Mouse (Mus musculus): ENCODE data around the gene Rbbp8nl. TPM values are rescaled to one million over a fixed set of nuclear protein-coding genes. Genes with fewer than 3 reads are reported as not detected.

Gene Rbbp8nl
- polyA plus RNA-seq, 1 experiment from 2014 or later, result not detected

DNA sequence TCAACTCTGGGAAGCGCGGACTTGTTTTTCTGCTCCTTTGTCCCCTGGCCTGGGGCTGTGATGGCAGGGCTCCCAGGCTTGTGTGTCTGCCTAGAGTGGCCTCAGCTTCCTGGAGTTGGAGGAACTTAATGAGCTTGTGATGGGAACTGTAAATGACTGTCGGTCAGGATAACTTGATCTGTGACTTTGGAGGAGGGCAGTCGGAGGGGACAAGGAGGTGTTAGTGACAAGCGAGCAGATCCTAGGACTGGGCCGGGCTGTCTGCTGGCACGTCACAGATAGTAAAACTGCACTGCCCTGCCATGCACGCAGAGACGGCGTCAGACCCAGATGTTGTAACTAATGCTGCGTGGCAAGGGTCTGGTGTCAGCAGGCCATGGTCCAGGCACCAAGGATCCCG is 13.8 kb upstream of the Rbbp8nl start:
- no peak overlapping the region for H3K27ac ChIP-seq
- no peaks in the 10 kb centered on the region for H3K36me3 ChIP-seq (ENCODE audit: inconsistent target)
- WGBS (ENCODE audit: missing documents), result 92% methylated on average over 12 of the region's 12 CpGs
- no peak overlapping the region for H3K4me3 ChIP-seq (ENCODE audit: inconsistent target)
- no peaks in the 10 kb centered on the region for H3K79me2 ChIP-seq (ENCODE audit: inconsistent target)

DNA sequence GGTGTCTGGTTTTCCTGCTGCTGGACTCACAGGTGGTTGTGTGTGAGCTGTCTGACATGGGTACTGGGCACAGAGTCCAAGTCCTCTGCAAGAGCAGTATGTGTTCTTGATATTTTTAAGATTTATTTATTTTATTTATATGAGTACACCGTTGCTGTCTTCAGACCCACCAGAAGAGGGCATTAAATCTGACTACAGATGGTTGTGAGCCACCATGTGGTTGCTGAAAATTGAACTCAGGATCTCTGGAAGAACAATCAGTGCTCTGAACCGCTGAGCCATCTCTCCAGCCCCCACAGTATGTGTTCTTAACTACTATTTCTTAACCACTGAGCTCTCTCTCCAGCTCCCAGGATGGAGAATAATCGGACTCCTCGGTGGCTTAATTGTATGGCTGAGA is 12.5 kb upstream of the Rbbp8nl start:
- Histone ChIP-seq H3K36me3 (ENCODE audit: inconsistent target) (no peaks in the 10 kb centered on the region), H3K27ac (no peak overlapping the region), H3K79me2 (ENCODE audit: inconsistent target) (no peaks in the 10 kb centered on the region), H3K4me3 (ENCODE audit: inconsistent target) (no peak overlapping the region)
- 89% methylated on average over 4 of the region's 4 CpGs for WGBS (ENCODE audit: missing documents)

DNA sequence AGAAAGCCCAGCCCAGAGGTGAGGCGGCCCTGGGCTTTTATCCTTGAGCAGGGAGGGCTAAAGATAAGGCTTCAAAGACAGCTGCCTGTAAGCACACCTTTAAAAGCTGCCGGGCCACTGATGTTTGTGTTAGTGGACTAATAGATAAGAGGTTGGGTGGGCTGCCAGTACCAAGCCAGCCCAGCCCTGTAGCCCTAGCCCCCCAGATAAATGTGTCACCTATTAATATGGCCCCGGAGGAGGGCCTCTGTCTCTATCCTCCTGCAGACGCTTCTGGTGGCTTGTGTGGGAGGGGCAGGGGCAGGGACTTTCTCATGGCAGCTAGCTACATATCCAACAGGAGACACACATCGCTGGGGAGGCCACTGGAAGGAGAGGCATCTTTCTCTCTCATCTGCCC is 11.1 kb upstream of the Rbbp8nl start:
- Histone ChIP-seq H3K4me3 (ENCODE audit: inconsistent target) (no peak overlapping the region), H3K79me2 (ENCODE audit: inconsistent target) (no peaks in the 10 kb centered on the region), H3K36me3 (ENCODE audit: inconsistent target) (no peaks in the 10 kb centered on the region), H3K27ac (no peak overlapping the region)
- WGBS (ENCODE audit: missing documents), result 81% methylated on average over 5 of the region's 5 CpGs

DNA sequence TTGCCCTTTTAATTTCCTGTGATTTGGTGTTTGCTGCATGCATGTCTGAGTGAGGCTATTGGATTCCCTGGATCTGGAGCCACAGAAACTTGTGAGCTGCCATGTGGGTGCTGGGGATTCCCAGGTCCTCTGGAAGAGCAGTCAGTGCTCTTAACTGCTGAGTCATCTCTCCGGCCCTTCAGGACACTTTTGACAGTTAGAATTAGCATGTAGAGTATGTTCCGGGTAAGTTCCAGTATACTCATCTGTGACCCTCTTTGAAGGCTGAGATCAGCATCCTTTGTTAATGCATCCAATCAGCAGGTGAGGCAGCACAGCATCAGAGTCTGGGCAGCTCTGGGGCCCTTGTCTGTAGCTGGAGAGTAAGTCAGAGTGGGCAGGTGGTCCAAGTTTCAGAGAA is 10.6 kb upstream of the Rbbp8nl start:
- H3K36me3 ChIP-seq (ENCODE audit: inconsistent target), result no peaks in the 10 kb centered on the region

DNA sequence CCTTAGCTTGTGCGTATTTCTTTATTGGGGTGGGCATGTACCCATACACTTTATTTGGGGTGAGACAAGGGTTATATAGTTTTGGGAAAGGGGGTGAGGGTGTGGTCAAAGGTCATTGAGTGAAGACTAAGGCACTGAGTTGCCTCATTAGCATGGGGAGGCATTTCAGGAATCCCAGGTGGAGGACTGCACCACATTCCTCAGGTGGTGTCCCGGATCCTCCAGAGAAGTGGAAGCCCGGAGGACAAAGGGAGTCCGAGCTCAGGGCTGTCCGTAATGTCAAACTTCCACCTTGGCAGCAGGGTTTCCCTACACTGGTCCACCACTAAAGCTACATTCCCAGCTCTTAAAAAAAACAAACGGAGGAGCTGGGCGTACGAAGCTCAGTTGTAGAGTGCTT is 3.2 kb upstream of the Rbbp8nl start:
- H3K36me3 ChIP-seq (ENCODE audit: inconsistent target), result no peaks in the 10 kb centered on the region
- no peak overlapping the region for H3K4me3 ChIP-seq (ENCODE audit: inconsistent target)
- WGBS (ENCODE audit: missing documents), result 94% methylated on average over 8 of the region's 8 CpGs
- no peak overlapping the region for H3K27ac ChIP-seq
- H3K79me2 ChIP-seq (ENCODE audit: inconsistent target), result no peaks in the 10 kb centered on the region

More for the DNA sequence above, 10.6 kb upstream of the Rbbp8nl start:
- Histone ChIP-seq H3K27ac (no peak overlapping the region), H3K79me2 (ENCODE audit: inconsistent target) (no peaks in the 10 kb centered on the region), H3K4me3 (ENCODE audit: inconsistent target) (no peak overlapping the region)
- 15% methylated on average over 2 of the region's 2 CpGs for WGBS (ENCODE audit: missing documents)

DNA sequence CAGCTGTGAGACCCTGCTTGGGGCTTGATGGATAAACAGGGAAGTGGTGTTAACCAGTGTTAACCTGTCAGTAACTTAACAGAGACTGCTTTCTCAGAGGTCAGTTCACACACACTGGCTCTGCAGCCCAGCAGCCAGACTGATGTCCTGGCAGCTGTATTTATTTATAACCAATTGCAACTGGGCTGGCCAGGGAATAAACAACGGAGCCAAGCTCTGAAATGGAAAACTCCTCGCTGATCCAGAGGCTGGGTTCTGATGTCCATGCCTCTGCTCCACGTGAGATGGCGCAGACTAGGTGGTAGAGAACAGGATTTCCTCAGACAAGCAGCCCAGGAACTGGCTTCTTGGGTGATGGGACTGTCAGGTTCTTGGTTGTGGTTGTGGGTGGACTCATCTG is 2.3 kb upstream of the Rbbp8nl start:
- H3K79me2 ChIP-seq (ENCODE audit: inconsistent target), result no peaks in the 10 kb centered on the region
- no peaks in the 10 kb centered on the region for H3K36me3 ChIP-seq (ENCODE audit: inconsistent target)
- 71% methylated on average over 4 of the region's 4 CpGs for WGBS (ENCODE audit: missing documents)
- H3K27ac ChIP-seq, result no peak overlapping the region
- H3K4me3 ChIP-seq (ENCODE audit: inconsistent target), result no peak overlapping the region

DNA sequence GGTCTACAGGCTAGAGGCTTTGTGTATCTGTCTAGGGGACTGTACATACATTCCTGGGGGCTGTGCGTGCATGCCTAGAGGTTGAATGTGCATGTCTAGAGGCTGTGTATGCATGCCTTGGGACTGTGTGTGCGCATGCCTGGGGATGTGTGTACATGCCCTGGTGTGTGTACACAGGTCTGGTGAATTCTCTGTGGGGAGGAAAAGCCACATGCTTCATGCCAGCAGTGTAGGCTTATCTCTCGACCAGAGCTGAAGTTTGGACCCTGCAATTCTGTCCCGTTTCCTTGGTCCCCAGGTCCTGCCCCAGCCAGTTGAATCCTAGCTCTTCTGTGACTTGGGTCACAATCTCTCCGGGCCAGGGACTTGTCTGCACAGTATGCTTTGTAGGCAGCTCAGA is 1.9 kb upstream of the Rbbp8nl start:
- Histone ChIP-seq H3K27ac (no peak overlapping the region), H3K36me3 (ENCODE audit: inconsistent target) (no peaks in the 10 kb centered on the region), H3K79me2 (ENCODE audit: inconsistent target) (no peaks in the 10 kb centered on the region), H3K4me3 (ENCODE audit: inconsistent target) (no peak overlapping the region)
- WGBS (ENCODE audit: missing documents), result 82% methylated on average over 5 of the region's 5 CpGs

DNA sequence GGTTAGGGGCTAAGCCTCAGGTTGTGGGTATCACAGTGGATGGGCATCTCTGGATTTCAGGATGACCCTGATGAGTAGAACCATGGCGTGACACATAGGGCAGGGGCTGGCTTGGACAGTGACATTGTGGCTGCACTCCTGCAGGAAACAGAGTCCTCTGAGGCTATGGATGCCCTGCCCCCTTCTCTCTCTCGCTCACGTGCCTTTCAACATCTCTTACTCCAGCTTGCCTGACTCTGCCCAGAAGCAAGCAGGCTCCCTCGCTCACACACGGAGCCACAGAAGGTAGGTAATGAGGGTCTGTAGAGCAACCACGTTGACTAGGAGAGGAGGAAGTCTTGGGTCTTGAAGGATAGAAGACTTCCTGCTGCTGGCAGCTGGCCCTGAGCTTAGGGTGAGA is 824 bp upstream of the Rbbp8nl start:
- Histone ChIP-seq H3K79me2 (ENCODE audit: inconsistent target) (no peaks in the 10 kb centered on the region), H3K4me3 (ENCODE audit: inconsistent target) (no peak overlapping the region), H3K27ac (no peak overlapping the region), H3K36me3 (ENCODE audit: inconsistent target) (no peaks in the 10 kb centered on the region)
- 46% methylated on average over 6 of the region's 6 CpGs for WGBS (ENCODE audit: missing documents)

DNA sequence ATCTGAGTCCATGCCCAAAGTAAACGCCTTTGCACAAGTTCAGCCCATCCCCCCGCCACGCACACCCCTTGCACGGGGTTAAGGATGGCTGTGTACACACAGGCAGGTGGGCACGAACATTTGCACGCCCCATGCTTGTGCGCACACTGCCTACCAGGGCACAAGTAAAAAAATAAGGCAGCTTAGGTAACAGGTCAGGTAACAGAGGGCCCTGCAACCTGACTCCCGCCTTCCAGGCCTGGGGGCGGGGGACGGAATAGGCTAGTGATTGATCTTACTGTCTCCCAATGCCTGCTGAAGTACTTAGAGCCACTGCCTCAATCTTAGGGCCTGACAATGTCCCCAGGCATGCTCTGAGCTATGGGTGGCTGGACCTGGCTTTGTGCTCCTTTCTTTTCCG is 713 bp downstream of the Rbbp8nl start:
- no peaks in the 10 kb centered on the region for H3K36me3 ChIP-seq (ENCODE audit: inconsistent target)
- no peaks in the 10 kb centered on the region for H3K79me2 ChIP-seq (ENCODE audit: inconsistent target)
- H3K27ac ChIP-seq, result no peak overlapping the region
- H3K4me3 ChIP-seq (ENCODE audit: inconsistent target), result no peak overlapping the region
- WGBS (ENCODE audit: missing documents), result 85% methylated on average over 11 of the region's 11 CpGs

DNA sequence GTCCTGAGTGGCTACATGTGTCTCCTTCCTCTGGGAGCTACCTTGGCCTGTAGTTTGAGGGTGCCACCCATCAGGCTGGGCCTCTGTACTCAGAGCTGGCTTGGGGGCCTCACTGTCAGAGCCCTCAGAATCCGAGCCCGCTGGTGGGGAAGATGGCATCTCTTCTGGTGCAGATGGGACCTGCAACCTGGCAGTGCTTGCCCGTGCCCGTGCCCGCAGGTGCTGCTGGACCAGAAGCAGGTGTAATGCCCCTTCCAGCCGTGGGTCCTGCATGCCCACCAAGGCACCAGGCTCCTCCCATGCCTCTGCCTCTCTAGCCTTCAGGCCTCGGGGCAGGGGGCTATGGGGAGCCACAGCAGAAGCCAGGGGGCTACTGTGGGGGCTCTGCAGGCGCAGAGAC is 10.4 kb downstream of the Rbbp8nl start:
- H3K36me3 ChIP-seq (ENCODE audit: inconsistent target), result no peaks in the 10 kb centered on the region
- no peak overlapping the region for H3K27ac ChIP-seq
- 86% methylated on average over 8 of the region's 8 CpGs for WGBS (ENCODE audit: missing documents)
- H3K4me3 ChIP-seq (ENCODE audit: inconsistent target), result no peak overlapping the region
- H3K79me2 ChIP-seq (ENCODE audit: inconsistent target), result no peaks in the 10 kb centered on the region

DNA sequence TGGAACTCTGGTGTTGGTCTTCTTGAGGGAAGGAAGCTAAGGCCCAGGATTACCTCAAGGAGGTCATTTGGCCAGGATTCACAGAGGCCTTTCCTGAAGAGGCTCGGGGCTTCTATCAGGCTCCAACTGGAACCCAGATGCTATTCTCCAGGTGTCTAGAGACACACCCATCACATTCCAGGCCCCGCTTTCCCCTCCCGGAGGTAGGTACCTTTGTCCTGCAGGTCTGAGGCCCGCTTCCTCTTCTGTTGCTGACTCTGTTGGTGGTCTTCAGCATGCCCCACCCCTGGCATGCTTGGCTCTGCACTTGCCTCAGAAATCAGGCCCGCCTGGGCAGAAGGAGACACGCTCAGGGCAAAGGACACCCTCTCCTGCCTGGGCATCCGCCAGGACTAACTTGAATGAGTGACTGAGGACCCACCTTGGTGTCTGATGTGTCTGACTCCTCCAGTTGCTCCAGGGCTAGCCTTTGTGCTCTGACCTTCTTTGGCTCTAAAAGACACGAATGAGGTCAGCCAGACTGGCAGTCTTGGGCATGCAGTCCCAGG is 11.8 kb downstream of the Rbbp8nl start:
- H3K79me2 ChIP-seq (ENCODE audit: inconsistent target), result no peaks in the 10 kb centered on the region
- no peak overlapping the region for H3K4me3 ChIP-seq (ENCODE audit: inconsistent target)
- no peaks in the 10 kb centered on the region for H3K36me3 ChIP-seq (ENCODE audit: inconsistent target)
- 95% methylated on average over 8 of the region's 8 CpGs for WGBS (ENCODE audit: missing documents)
- H3K27ac ChIP-seq, result no peak overlapping the region

DNA sequence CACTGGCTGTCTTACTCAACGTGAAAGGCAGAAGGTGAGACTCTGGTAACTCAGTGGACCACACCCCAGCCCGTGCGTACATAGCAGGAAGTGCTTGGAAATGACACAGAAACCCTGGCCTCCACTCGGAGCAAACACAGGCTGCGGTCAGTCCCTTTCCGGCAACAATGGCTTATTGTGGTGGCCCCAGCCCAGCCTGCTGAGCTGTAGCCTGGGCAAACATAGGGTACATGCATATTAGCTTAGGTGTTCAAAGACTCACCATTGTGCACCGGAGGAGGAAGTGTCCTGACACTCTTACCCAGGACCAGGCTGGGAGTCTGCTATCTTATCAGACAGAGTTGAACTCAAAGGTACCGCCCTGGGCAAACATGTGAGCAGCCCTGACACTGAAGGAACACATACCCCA is 12.8 kb downstream of the Rbbp8nl start:
- WGBS (ENCODE audit: missing documents), result 23% methylated on average over 8 of the region's 8 CpGs
- H3K27ac ChIP-seq, result no peak overlapping the region
- no peak overlapping the region for H3K4me3 ChIP-seq (ENCODE audit: inconsistent target)
- no peaks in the 10 kb centered on the region for H3K79me2 ChIP-seq (ENCODE audit: inconsistent target)
- H3K36me3 ChIP-seq (ENCODE audit: inconsistent target), result no peaks in the 10 kb centered on the region

DNA sequence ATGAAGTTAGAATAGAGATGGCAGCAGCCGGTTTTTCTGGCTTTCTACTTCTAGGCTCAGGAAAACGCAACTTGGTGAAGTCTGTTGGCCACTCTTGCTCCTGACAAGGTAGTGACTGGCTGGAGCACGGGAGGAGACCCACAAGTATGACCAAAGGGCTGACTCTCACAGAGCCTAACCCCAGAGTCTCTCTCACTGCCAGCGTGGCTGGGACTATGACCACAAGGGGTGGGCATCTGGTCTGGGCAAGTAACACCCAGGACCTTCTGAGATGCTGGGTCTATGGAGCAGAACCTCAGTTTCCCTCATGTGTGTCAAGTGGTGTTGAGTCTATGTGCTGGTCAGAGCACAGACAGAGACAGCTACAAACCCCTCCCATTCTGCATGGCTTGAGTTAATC is 13.3 kb downstream of the Rbbp8nl start:
- WGBS (ENCODE audit: missing documents), result 9% methylated on average over 4 of the region's 4 CpGs
- Histone ChIP-seq H3K4me3 (ENCODE audit: inconsistent target) (no peak overlapping the region), H3K79me2 (ENCODE audit: inconsistent target) (no peaks in the 10 kb centered on the region), H3K27ac (no peak overlapping the region), H3K36me3 (ENCODE audit: inconsistent target) (no peaks in the 10 kb centered on the region)

DNA sequence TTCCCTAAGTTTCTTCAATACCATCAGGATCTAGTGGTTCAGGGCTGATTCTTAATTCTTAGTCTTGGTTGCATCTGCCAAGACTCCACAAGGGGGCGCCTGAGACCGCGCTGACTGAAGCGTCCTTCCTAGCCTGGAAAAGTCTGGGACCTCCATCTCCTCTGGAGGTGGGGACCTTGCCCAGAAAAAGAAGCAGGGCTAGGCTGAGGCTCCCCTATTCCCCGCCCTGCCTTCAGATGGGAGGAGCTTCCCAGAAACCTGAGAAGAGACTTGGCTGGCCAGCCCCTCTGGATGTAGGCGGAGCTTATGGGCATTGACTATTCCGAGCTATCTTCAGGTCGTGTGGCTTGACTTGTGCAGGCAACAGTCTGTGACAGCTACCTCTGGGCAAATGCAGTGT is 13.8 kb downstream of the Rbbp8nl start:
- 1% methylated on average over 8 of the region's 8 CpGs for WGBS (ENCODE audit: missing documents)
- Histone ChIP-seq H3K36me3 (ENCODE audit: inconsistent target) (no peaks in the 10 kb centered on the region), H3K27ac (no peak overlapping the region), H3K79me2 (ENCODE audit: inconsistent target) (no peaks in the 10 kb centered on the region), H3K4me3 (ENCODE audit: inconsistent target) (no peak overlapping the region)

DNA sequence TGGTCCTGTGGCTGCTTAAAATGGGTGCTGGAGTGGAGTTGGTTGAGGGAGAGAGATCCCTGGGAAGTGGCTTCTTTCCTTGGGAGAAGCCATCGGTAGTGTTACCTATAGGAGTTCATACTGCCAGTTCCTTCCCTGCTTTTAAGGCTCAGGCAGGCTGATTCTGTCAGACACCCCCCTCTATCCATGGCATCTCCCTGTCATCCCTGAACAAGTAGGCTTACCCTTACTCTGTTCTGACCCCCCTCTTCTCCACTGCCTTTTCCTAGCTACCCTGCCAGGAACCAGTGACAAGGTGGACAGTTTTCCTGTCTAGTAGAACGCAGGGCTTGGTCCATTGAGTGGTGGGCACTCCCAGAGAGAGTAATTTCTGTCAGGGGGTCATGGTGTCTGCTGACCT is 15.2 kb downstream of the Rbbp8nl start:
- Histone ChIP-seq H3K4me3 (ENCODE audit: inconsistent target) (no peak overlapping the region), H3K27ac (no peak overlapping the region), H3K36me3 (ENCODE audit: inconsistent target) (no peaks in the 10 kb centered on the region), H3K79me2 (ENCODE audit: inconsistent target) (no peaks in the 10 kb centered on the region)
- WGBS (ENCODE audit: missing documents), result 79% methylated on average over 2 of the region's 2 CpGs
